Mouse (Mus musculus) midbrain, postnatal 0 days (tissue): ENCODE results near the gene Serping1. TPM values are rescaled to one million over a fixed set of nuclear protein-coding genes. Genes with fewer than 3 reads are reported as not detected.
"Not testable (repeated sequence)": the region's sequence is repeated elsewhere in the genome, so short reads cannot be mapped to it uniquely, and the experiment has no call there.

ENCODE experiments used
- ATAC-seq: fragments of 200-750 bp; cut with Nextera tagmentation; 2 replicates; pipeline ENCODE4 v1.8.0; 2017; ENCODE audit warnings: moderate number of reproducible peaks, mild to moderate bottlenecking, moderate TSS enrichment, moderate library complexity; ENCODE audit not compliant: low FRiP score
- DNase-seq: peaks from one replicate; pipeline ENCODE4 v3.0.0-alpha.2; 2015; ENCODE audit warnings: low spot score
- H3K27ac ChIP-seq: fragments of 300-500 bp; sonication (generic); 2 replicates; pipeline ENCODE4 v1.5.1; 2014; ENCODE audit warnings: low read depth, mild to moderate bottlenecking, low read length, mixed read lengths
- H3K27me3 ChIP-seq: fragments of 300-500 bp; sonication (generic); 2 replicates; pipeline ENCODE4 v1.6.1; 2014; ENCODE audit warnings: low read length, control low read depth, mixed read lengths; ENCODE audit not compliant: insufficient read depth
- H3K36me3 ChIP-seq: fragments of 300-500 bp; sonication (generic); 2 replicates; pipeline ENCODE4 v1.6.1; 2014; ENCODE audit warnings: low read length, control low read depth, mixed read lengths; ENCODE audit not compliant: insufficient read depth
- H3K4me1 ChIP-seq: fragments of 300-500 bp; sonication (generic); 2 replicates; pipeline ENCODE4 v1.6.1; 2014; ENCODE audit warnings: mild to moderate bottlenecking, control low read depth, antibody characterized with exemption, low read length, mixed read lengths; ENCODE audit not compliant: insufficient read depth
- H3K4me2 ChIP-seq: fragments of 300-500 bp; sonication (generic); 2 replicates; pipeline ENCODE4 v1.6.1; 2014; ENCODE audit warnings: low read depth, mild to moderate bottlenecking, low read length, mixed read lengths; ENCODE audit not compliant: poor library complexity, severe bottlenecking
- H3K4me3 ChIP-seq: fragments of 300-500 bp; sonication (generic); 2 replicates; pipeline ENCODE4 v1.5.1; 2014; ENCODE audit warnings: low read depth, mild to moderate bottlenecking, low read length, moderate library complexity
- H3K9ac ChIP-seq: fragments of 300-500 bp; sonication (generic); replicated peaks from 2 replicates; pipeline ENCODE4 v1.6.1; 2014; ENCODE audit warnings: mild to moderate bottlenecking, low read length, moderate library complexity, mixed read lengths; ENCODE audit not compliant: poor library complexity, severe bottlenecking
- H3K9me3 ChIP-seq: fragments of 300-500 bp; sonication (generic); 2 replicates; pipeline ENCODE4 v1.6.1; 2016; ENCODE audit warnings: low read length, control low read depth
- CTCF ChIP-seq: IDR thresholded peaks from 2 replicates; pipeline ENCODE4 v1.5.1; 2016; ENCODE audit warnings: antibody characterized with exemption, mild to moderate bottlenecking
- WGBS: fragments of 180-500 bp; shearing (Covaris S2); extraction: QIAGEN DNeasy Blood & Tissue Kit; methylation state at CpG from one replicate; pipeline ENCODE4 v1.1.7; 2014; 5-methylcytosine and 5-hydroxymethylcytosine counted together
- polyA plus RNA-seq: library from polyadenylated mRNA; unstranded; fragments of >200 nt; fragmentation: Nextera tagmentation; extraction: Ambion mirVana; gene quantifications from 2 replicates; pipeline ENCODE4 v1.2.1, GENCODE M21; 2015
- total RNA-seq: library from RNA; depleted of rRNA; stranded (reverse); fragments of >200 nt; gene quantifications from 2 replicates; pipeline ENCODE4 v1.2.3, GENCODE M21; 2014

Gene Serping1
- total and polyA plus RNA-seq, 2 experiments from 2014 or later, result 19.9 to 31.9 TPM

DNA sequence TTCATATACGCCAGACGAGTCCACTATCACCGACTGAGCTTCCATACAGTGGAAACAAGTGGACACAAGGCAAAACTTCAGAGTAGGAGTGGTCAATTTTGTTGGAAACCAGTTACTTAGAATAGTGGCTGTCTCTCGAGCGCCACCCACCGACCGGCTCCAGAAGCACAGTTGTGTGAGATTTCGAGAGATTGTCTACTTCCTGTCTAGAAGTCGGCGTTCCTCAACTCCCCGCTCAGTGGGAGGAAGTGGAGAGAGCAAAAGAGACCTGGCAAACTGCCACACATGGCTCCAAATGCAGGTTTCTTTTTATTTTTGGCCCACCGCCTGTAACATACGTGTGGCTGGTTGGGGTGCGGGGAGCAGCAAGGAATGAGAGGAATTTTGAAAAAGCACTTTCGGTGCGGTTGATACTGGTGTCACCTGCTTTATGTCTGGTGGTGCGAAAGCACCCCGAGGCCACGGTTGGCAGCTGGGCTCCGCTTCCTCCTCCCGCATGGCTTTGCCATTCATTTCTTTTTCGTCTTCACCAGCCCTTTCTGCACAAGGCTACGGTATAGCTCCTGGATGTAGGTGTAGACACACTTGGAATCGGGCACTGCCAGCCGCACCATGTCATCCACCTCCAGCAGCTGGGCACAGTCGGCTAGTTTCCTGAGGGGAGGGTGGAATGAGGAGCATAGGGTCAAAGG is 35.8 kb upstream of the Serping1 start:
- no peaks in the 10 kb centered on the region for H3K4me1 ChIP-seq
- no peaks in the 10 kb centered on the region for H3K9me3 ChIP-seq
- peak overlapping the region; percentile 38 for H3K4me2 ChIP-seq
- H3K36me3 ChIP-seq, result no peaks in the 10 kb centered on the region
- no peaks in the 10 kb centered on the region for H3K27me3 ChIP-seq
- ATAC-seq, result peak; percentile 75
- DNase-seq, result peak; percentile 88
- H3K9ac ChIP-seq, result no peak overlapping the region
- TF ChIP-seq CTCF, result peak; percentile 79
- no peak overlapping the region for H3K27ac ChIP-seq
- 39% methylated on average over 26 of the region's 26 CpGs for WGBS
- no peak overlapping the region for H3K4me3 ChIP-seq

DNA sequence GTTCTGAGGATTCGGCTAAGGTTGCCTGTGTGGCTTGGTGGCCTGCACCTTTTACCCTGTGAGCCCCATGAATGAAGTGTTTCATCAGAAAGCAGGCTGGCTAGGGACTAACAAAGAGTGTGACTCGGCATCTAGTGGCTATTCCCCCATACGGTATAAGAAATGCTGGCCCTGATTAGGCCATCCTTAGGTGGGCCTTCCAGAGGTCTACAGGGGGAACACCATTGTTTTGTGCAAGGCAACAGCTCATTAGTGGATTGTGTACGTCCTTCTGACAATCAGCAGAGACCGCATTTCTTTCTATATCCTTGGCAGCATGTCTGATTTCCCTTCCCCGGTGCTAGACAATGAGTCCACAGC is 35.3 kb upstream of the Serping1 start:
- no peak for TF ChIP-seq CTCF
- Histone ChIP-seq H3K9ac (no peak overlapping the region), H3K27ac (no peak overlapping the region), H3K4me2 (no peak overlapping the region), H3K36me3 (no peaks in the 10 kb centered on the region), H3K4me3 (no peak overlapping the region), H3K4me1 (no peaks in the 10 kb centered on the region), H3K9me3 (no peaks in the 10 kb centered on the region), H3K27me3 (no peaks in the 10 kb centered on the region)
- 83% methylated on average over 6 of the region's 6 CpGs for WGBS
- DNase-seq (no peak), ATAC-seq (0 out of 2 replicates have a peak, but pooled peaks have one; percentile 5)

DNA sequence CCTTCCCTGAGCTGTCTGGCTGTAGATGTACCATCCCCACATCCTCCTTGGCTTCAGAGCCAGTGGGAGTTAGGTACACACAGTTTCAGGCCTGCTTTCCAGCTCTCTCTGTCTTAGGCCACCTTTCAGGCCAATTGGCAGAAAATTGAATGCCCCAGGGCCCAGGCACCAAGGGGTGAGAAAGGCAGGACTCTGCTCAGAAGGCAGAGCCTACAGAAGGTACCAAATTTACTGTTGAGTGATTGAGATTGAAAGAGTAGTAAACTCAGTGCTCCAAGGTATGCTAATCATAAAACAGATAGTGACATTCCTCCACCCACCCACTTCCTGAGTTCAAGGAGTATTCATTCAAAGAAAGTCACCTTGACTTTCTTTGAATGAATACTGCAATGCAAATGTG is 34.1 kb upstream of the Serping1 start:
- ATAC-seq (no peak), DNase-seq (no peak)
- Histone ChIP-seq H3K4me1 (no peaks in the 10 kb centered on the region), H3K36me3 (no peaks in the 10 kb centered on the region), H3K9ac (no peak overlapping the region), H3K4me2 (no peak overlapping the region), H3K27ac (no peak overlapping the region), H3K4me3 (no peak overlapping the region), H3K9me3 (no peaks in the 10 kb centered on the region), H3K27me3 (no peaks in the 10 kb centered on the region)
- TF ChIP-seq CTCF, result no peak

DNA sequence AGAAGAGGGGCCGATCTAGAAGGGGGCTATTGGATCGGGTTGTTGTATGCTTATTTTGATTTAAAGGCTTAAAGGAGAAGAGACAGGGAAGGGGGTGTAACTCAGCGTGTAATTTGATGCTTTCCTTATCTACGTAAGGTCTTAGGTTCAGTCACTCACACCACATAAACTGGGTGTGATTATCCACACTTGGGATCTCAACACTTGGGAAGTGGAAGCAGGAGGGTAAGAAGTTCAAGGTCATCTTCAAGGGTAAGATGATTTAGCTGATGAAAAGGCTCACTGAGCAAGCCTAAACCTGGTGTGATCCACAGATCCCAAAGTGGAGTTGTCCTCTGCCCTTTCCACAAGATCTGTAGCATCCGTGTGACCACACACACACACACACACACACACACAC is 31.3 kb upstream of the Serping1 start:
- ATAC-seq (no peak), DNase-seq (no peak)
- no peaks in the 10 kb centered on the region for H3K9me3 ChIP-seq
- H3K27me3 ChIP-seq, result no peaks in the 10 kb centered on the region
- H3K4me2 ChIP-seq, result no peak overlapping the region
- 73% methylated on average over 5 of the region's 5 CpGs for WGBS
- no peaks in the 10 kb centered on the region for H3K4me1 ChIP-seq
- H3K36me3 ChIP-seq, result no peaks in the 10 kb centered on the region
- no peak overlapping the region for H3K27ac ChIP-seq
- no peak overlapping the region for H3K4me3 ChIP-seq
- no peak for TF ChIP-seq CTCF
- no peak overlapping the region for H3K9ac ChIP-seq

DNA sequence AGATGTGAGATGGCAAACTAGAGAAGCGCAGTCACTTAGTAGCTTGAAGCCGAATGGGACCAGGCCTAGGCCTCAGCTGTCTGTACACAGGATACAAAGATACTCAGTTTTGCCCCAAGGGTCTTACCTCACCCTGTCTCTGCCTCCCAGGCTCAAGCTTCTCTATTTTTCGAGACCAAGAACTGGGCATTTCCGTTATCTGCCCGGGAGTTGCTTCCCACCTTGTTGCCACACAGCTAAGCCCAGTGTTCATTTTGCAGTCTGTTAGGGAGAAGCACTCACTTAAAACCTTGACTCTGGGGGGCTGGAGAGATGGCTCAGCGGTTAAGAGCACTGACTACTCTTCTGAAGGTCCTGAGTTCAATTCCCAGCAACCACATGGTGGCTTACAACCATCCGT is 28.7 kb upstream of the Serping1 start:
- H3K4me3 ChIP-seq, result no peak overlapping the region
- DNase-seq, result no peak
- H3K4me2 ChIP-seq, result no peak overlapping the region
- ATAC-seq, result no peak
- H3K27me3 ChIP-seq, result no peaks in the 10 kb centered on the region
- no peak overlapping the region for H3K9ac ChIP-seq
- H3K9me3 ChIP-seq, result no peaks in the 10 kb centered on the region
- H3K4me1 ChIP-seq, result no peaks in the 10 kb centered on the region; the same call in 1 of the 2 replicates
- TF ChIP-seq CTCF, result no peak
- 94% methylated on average over 7 of the region's 7 CpGs for WGBS
- no peaks in the 10 kb centered on the region for H3K36me3 ChIP-seq
- no peak overlapping the region for H3K27ac ChIP-seq

DNA sequence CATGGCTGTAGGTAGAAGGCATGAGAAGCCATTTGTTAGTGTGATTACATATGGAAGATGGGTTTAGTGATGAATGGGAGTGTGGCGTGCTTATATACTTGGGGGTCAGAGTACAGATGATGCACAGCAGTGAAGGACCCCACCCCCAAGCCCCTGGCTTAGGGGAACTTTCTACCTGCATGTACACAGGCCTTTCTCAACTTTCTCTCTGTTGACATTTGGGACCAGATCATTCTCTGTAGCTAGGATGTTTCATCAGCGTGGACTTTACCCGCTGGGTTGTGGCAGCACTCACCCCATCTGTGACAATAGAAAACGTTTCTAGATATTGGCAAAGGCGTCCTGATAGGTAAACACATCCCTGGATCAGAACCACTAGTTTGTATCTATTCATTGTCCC is 26.0 kb upstream of the Serping1 start:
- H3K4me2 ChIP-seq, H3K9me3 ChIP-seq, ATAC-seq, H3K36me3 ChIP-seq, H3K27ac ChIP-seq, H3K4me3 ChIP-seq, H3K9ac ChIP-seq, H3K27me3 ChIP-seq, DNase-seq, H3K4me1 ChIP-seq: not testable (repeated sequence)
- WGBS, result 78% methylated on average over 5 of the region's 5 CpGs
